Mouse (Mus musculus) kidney, adult 8-10 months (tissue): ENCODE results near the gene Ncf1.

Experiments used
- DNase-seq, 2 experiments: peaks; one replicate each; pipeline ENCODE4 v3.0.0; 2022

Ncf1 gene

GRCm38 (mm10) chr5:134243661-134244436, 14.4 kb upstream of the Ncf1 start:
- DNase-seq: no peak

GRCm38 (mm10) chr5:134241831-134242230, 12.4 kb upstream of the Ncf1 start:
- no peak for DNase-seq

GRCm38 (mm10) chr5:134237936-134238760, 8.7 kb upstream of the Ncf1 start:
- no peak for DNase-seq

GRCm38 (mm10) chr5:134237508-134237907, 8.1 kb upstream of the Ncf1 start:
- no peak for DNase-seq

GRCm38 (mm10) chr5:134236796-134237195, 7.4 kb upstream of the Ncf1 start:
- DNase-seq: no peak

GRCm38 (mm10) chr5:134236241-134236640, 6.8 kb upstream of the Ncf1 start:
- DNase-seq: peak in 1 of 2 experiments; percentile 28

GRCm38 (mm10) chr5:134235111-134235510, 5.7 kb upstream of the Ncf1 start:
- DNase-seq: peak; percentile 20 to 28

- no peak for DNase-seq
Observed at GRCm38 (mm10) chr5:134234205-134234604, 4.8 kb upstream of the Ncf1 start.

- DNase-seq: no peak
Observed at GRCm38 (mm10) chr5:134233244-134233651, 3.8 kb upstream of the Ncf1 start.

GRCm38 (mm10) chr5:134232568-134232967, 3.1 kb upstream of the Ncf1 start:
- peak; percentile 36 to 45 for DNase-seq

- peak in 1 of 2 experiments; percentile 35 for DNase-seq
Observed at GRCm38 (mm10) chr5:134232111-134232510, 2.7 kb upstream of the Ncf1 start.

- peak in 1 of 2 experiments; percentile 33 for DNase-seq
Observed at GRCm38 (mm10) chr5:134231376-134231775, 2.0 kb upstream of the Ncf1 start.

- no peak for DNase-seq
Observed at GRCm38 (mm10) chr5:134228249-134228638, 1.2 kb downstream of the Ncf1 start.

GRCm38 (mm10) chr5:134227574-134228248, 1.7 kb downstream of the Ncf1 start:
- no peak for DNase-seq

- no peak for DNase-seq
Observed at GRCm38 (mm10) chr5:134226946-134227345, 2.5 kb downstream of the Ncf1 start.

- no peak for DNase-seq
Observed at GRCm38 (mm10) chr5:134225110-134225901, 4.1 kb downstream of the Ncf1 start.

GRCm38 (mm10) chr5:134221708-134222150, 7.7 kb downstream of the Ncf1 start:
- no peak for DNase-seq

GRCm38 (mm10) chr5:134221278-134221677, 8.1 kb downstream of the Ncf1 start:
- no peak for DNase-seq

- DNase-seq: no peak
Observed at GRCm38 (mm10) chr5:134217900-134218299, 11.5 kb downstream of the Ncf1 start.

GRCm38 (mm10) chr5:134214021-134214806, 15.2 kb downstream of the Ncf1 start:
- no peak for DNase-seq

- DNase-seq: peak; percentile 53 to 64
Observed at GRCm38 (mm10) chr5:134209931-134210554, 19.4 kb downstream of the Ncf1 start.
